Mouse (Mus musculus) neural tube, embryonic 14.5 days (tissue): Measurements from ENCODE around the gene Trim27. TPM values are rescaled to one million over a fixed set of nuclear protein-coding genes. Genes with fewer than 3 reads are reported as not detected.

Experiments
- ATAC-seq: fragments of 200-750 bp; cut with Nextera tagmentation; 2 replicates; pipeline ENCODE4 v1.8.0; 2017; ENCODE audit warnings: low read depth, mild to moderate bottlenecking, moderate TSS enrichment, moderate library complexity
- H3K27ac ChIP-seq: fragments of 300-500 bp; sonication (generic); 2 replicates; pipeline ENCODE4 v1.5.1; 2014; ENCODE audit warnings: low read depth, mild to moderate bottlenecking, control low read depth, low read length, moderate library complexity, mixed read lengths
- H3K27me3 ChIP-seq: fragments of 300-500 bp; sonication (generic); 2 replicates; pipeline ENCODE4 v1.6.1; 2014; ENCODE audit warnings: low read length; ENCODE audit not compliant: control insufficient read depth, insufficient read depth
- H3K36me3 ChIP-seq: fragments of 300-500 bp; sonication (generic); 2 replicates; pipeline ENCODE4 v1.6.1; 2014; ENCODE audit warnings: low read length, mixed read lengths; ENCODE audit not compliant: control insufficient read depth, insufficient read depth
- H3K4me1 ChIP-seq: fragments of 300-500 bp; sonication (generic); 2 replicates; pipeline ENCODE4 v1.6.1; 2014; ENCODE audit warnings: low read length; ENCODE audit not compliant: control insufficient read depth, insufficient read depth
- H3K4me2 ChIP-seq: fragments of 300-500 bp; sonication (generic); 2 replicates; pipeline ENCODE4 v1.6.1; 2014; ENCODE audit warnings: mild to moderate bottlenecking, low read depth, low read length, control low read depth
- H3K4me3 ChIP-seq: fragments of 300-500 bp; sonication (generic); 2 replicates; pipeline ENCODE4 v1.5.1; 2014; ENCODE audit warnings: low read depth, low read length, control low read depth, mixed read lengths
- H3K9ac ChIP-seq: fragments of 300-500 bp; sonication (generic); replicated peaks from 2 replicates; pipeline ENCODE4 v1.6.1; 2014; ENCODE audit warnings: low read depth, mild to moderate bottlenecking, control low read depth, low read length, mixed read lengths
- H3K9me3 ChIP-seq: fragments of 300-500 bp; sonication (generic); 2 replicates; pipeline ENCODE4 v1.6.1; 2016; ENCODE audit warnings: low read length; ENCODE audit not compliant: control insufficient read depth
- WGBS: fragments of 180-500 bp; shearing (Covaris S2); extraction: QIAGEN DNeasy Blood & Tissue Kit; methylation state at CpG from one replicate; pipeline ENCODE4 v1.1.7; 2014; 5-methylcytosine and 5-hydroxymethylcytosine counted together
- polyA plus RNA-seq: library from polyadenylated mRNA; unstranded; fragments of >200 nt; fragmentation: Nextera tagmentation; extraction: Ambion mirVana; gene quantifications from 2 replicates; pipeline ENCODE4 v1.2.1, GENCODE M21; 2014

Gene Trim27
- polyA plus RNA-seq, 1 experiment from 2014 or later, result 68.2 TPM

DNA sequence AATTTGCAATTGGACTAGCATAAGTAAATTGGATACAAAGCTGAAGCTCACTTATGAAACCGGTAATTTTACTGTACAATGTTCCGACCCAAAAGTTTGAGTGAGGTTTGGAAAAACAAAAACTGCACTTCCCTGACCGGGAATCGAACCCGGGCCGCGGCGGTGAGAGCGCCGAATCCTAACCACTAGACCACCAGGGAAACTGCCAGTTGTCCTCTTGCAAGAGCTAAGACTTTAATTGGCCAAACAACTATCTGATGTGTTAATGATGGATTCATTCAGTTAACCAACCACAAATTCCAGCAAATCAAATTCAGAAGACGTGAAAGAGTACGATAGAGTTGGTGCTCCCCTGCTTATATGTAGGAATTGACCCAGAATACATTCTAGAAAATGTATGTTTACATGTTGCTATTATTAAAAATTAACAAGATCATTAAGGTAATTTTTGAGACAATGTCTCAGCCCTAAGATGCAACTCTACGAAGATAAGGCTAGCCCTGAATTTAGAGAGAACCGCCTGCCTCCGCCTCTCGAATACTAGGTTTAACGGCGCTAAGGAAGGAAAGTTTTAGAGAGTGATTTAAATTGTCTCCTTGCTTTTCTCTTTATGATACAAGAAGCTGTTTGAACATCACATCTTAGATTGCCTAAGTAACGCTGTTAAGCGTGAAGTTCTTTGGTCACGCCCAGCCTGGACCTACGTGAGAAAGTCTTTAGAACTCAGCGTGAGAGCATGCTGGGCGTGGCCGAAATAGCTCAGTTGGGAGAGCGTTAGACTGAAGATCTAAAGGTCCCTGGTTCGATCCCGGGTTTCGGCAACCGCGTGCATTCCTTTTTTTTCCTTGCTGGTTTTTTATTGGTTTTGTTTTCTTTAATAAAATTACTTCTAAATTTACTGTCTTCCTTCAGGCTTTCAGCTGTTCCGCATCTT, 18.3 kb upstream of the Trim27 start:
- H3K4me3 ChIP-seq, result peak overlapping the region; percentile 65
- H3K27ac ChIP-seq, result no peak overlapping the region
- no peaks in the 10 kb centered on the region for H3K27me3 ChIP-seq
- H3K4me1 ChIP-seq, result 0 out of 2 replicates have a peak, but pooled peaks cover 4% of the 10 kb centered on the region
- no peaks in the 10 kb centered on the region for H3K36me3 ChIP-seq
- under 1% methylated on average over 32 of the region's 32 CpGs for WGBS
- no peak overlapping the region; the same call in 1 of the 2 replicates for H3K9ac ChIP-seq
- H3K4me2 ChIP-seq, result peak overlapping the region; percentile 94
- H3K9me3 ChIP-seq, result no peaks in the 10 kb centered on the region
- peak; percentile 91 for ATAC-seq

DNA sequence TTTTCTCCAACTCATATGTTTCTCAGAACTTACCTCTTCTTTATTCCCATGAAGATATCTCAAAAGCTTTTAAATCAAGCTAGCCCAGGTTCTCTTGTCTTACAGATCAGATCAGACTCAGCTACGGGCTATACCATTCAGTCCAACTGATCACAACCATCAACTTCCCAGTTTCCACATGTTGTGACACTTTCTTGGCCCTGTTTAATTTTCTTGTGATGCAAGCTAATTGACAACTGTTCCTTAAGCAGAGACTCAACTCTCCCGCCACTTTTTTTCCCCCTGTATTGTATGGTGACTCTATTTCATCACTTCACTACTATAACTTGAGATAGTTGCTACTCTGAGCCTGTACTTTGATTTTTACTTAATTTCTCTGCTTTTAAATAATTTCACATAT, 17.7 kb upstream of the Trim27 start:
- Histone ChIP-seq H3K27me3 (no peaks in the 10 kb centered on the region), H3K4me1 (0 out of 2 replicates have a peak, but pooled peaks cover 4% of the 10 kb centered on the region), H3K4me2 (peak overlapping the region; percentile 94), H3K36me3 (no peaks in the 10 kb centered on the region), H3K27ac (no peak overlapping the region), H3K9ac (no peak overlapping the region), H3K4me3 (peak overlapping the region; percentile 65), H3K9me3 (no peaks in the 10 kb centered on the region)
- ATAC-seq, result peak; percentile 28; the same call in 1 of the 2 replicates
- WGBS, result 31% methylated on average over 2 of the region's 2 CpGs

DNA sequence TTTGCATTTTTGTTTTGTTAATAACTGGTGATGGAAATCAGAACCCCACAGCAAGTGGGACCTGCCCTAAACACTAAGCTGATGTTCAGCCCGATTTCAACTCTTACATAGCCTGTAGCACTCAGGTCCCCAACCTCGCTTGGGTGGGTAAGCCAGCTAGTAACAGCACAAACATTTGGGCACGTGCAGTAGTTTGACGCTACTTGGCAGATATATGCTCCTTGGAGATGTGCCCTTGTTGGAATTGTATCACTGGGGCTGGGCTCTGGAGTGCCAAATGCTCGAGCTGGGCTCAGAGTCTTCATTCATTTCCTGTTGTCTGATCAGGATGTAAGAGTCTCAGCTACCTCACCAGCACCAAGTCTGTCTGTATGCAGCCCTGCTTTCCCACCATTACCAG, 16.7 kb upstream of the Trim27 start:
- 51% methylated on average over 5 of the region's 5 CpGs for WGBS
- H3K4me1 ChIP-seq, result 0 out of 2 replicates have a peak, but pooled peaks cover 4% of the 10 kb centered on the region
- H3K36me3 ChIP-seq, result no peaks in the 10 kb centered on the region

DNA sequence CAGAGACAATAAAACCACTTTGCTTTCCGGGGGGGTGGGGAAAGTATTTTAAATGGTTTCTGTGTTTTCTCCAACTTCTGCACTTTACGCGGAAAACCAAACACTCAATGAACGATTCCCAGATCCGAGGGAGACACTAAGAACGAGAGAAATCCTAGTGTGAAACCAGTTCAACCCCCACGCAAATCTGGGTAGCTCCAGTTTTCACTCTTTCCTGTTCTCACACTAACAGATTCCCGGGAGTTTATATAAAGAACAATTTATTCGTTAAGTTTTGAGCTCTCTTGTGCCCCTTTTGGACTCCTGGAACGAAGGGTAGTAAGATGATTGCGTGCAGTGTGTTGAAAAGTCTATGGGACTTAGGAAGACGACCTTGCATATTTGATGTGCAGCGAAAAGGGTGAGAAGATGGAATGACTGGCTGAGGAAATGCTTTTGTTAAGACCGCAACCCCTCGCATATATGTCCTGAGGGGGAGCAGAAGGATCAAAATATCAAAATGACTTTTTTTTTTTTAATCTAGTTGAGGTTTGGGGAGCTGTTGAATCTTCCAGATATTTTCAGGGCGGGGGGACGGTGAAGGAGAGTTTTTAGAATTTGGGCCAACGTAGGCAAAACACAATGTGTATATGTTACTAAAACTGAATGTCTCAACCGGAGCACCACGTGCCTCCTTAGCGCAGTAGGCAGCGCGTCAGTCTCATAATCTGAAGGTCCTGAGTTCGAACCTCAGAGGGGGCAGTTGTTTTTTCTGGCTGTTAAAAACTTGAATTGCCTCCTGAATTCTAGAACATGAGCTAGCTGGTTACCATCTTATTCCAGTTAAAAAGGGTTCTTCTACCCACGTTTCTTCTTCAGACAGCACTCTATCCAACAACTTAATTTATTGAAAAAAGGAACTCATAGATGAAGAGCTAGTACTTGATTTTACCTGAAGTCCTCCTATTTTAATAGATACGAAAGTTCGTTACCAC, 12.0 kb upstream of the Trim27 start:
- Histone ChIP-seq H3K4me1 (peaks cover 7% of the 10 kb centered on the region; the same call in 1 of the 2 replicates), H3K9me3 (no peaks in the 10 kb centered on the region), H3K27ac (0 out of 2 replicates have a peak overlapping the region, but pooled peaks have one; percentile 22), H3K4me2 (peak overlapping the region; percentile 95), H3K9ac (no peak overlapping the region; the same call in 1 of the 2 replicates), H3K4me3 (peak overlapping the region; percentile 54), H3K36me3 (no peaks in the 10 kb centered on the region), H3K27me3 (no peaks in the 10 kb centered on the region)
- WGBS, result under 1% methylated on average over 27 of the region's 27 CpGs
- ATAC-seq, result peak; percentile 54

More for the DNA sequence above, 16.7 kb upstream of the Trim27 start:
- H3K9me3 ChIP-seq, result no peaks in the 10 kb centered on the region
- H3K4me2 ChIP-seq, result no peak overlapping the region
- H3K4me3 ChIP-seq, result no peak overlapping the region
- H3K27me3 ChIP-seq, result no peaks in the 10 kb centered on the region
- H3K27ac ChIP-seq, result no peak overlapping the region
- ATAC-seq, result no peak
- no peak overlapping the region for H3K9ac ChIP-seq

DNA sequence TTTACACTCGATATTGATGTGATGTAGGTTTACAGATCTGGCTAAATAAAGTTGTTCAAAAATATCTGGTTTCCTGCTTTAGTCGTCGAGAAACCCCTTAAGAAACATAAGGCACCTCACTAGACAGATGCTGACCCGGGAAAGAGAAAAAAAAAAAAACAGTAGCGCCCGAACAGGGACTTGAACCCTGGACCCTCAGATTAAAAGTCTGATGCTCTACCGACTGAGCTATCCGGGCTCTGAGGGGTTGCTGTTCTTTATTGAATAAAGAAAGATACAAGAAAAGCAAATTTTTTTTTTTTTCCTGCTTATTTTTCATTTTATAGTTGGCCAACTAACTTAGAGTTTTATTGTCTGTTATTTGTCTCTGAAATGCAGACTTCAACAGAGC, 11.3 kb upstream of the Trim27 start:
- ATAC-seq, result peak; percentile 65
- H3K9me3 ChIP-seq, result no peaks in the 10 kb centered on the region
- no peaks in the 10 kb centered on the region for H3K27me3 ChIP-seq
- no peak overlapping the region for H3K27ac ChIP-seq
- H3K9ac ChIP-seq, result peak overlapping the region; percentile 25; the same call in 1 of the 2 replicates
- no peaks in the 10 kb centered on the region for H3K36me3 ChIP-seq
- peaks cover 7% of the 10 kb centered on the region; the same call in 1 of the 2 replicates for H3K4me1 ChIP-seq
- peak overlapping the region; percentile 54 for H3K4me3 ChIP-seq
- under 1% methylated on average over 8 of the region's 8 CpGs for WGBS
- peak overlapping the region; percentile 95 for H3K4me2 ChIP-seq

DNA sequence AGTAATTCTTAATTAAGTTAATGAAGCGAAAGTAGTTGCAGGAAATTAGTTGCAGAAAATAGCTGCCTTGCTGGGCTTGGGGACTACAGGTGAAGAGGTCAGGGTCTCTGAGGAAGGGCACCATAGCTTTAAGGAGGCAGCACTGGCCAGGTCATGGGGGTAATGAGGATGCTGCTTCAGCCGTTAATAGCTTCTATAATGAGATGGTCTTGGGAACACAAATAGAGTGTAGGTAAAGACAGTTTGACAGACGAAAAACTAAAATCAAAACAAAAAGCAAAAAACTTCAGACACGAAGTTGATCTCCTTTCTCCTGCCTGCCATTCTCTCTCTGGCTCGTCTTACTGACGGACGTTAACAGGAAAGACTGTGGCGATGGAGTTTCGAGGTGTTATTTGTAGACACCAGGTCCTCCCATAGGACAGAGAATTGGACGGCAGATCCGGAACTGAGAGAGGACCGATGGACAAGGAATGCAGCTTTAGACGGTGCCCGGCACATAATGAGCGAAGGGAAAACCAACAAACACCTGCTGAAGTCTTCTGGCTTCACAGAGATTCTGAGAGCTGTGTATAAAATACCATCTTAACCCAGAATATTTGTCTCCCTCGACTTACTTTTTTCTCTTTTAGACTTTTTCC, 10.8 kb upstream of the Trim27 start:
- WGBS, result under 1% methylated on average over 16 of the region's 16 CpGs

DNA sequence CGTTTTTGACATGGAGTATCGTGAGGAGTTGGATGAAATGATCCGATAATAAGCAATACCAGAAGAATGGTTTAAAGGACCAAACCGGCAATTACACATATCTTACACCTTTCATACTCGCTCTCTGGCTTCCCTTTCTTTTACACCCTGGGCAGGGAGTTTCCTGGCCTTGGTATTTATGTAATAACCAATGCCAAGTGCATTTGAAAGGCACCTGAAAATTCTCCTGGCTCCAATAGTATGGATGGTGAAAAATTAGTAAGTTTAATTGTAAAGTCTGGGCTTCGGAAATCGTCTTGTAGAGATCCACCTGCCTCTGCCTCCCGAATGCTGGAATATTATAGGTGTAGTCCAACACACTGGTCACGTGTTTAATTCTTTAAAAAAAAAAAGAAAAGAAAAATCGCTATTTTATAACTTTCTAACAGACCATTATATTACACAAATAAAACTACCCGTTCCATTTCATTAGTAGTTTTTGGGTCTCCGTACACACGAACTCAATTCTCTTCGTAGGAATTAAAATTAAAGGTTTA, 10.1 kb upstream of the Trim27 start:
- no peaks in the 10 kb centered on the region for H3K9me3 ChIP-seq
- WGBS, result 3% methylated on average over 14 of the region's 14 CpGs
- H3K27me3 ChIP-seq, result no peaks in the 10 kb centered on the region
- ATAC-seq, result no peak
- H3K4me3 ChIP-seq, result peak overlapping the region; percentile 54
- H3K36me3 ChIP-seq, result no peaks in the 10 kb centered on the region
- no peak overlapping the region for H3K27ac ChIP-seq
- H3K4me1 ChIP-seq, result peaks cover 7% of the 10 kb centered on the region; the same call in 1 of the 2 replicates
- no peak overlapping the region for H3K9ac ChIP-seq
- H3K4me2 ChIP-seq, result peak overlapping the region; percentile 95

More for the DNA sequence above, 10.8 kb upstream of the Trim27 start:
- H3K4me1 ChIP-seq, result peaks cover 7% of the 10 kb centered on the region; the same call in 1 of the 2 replicates
- peak overlapping the region; percentile 95 for H3K4me2 ChIP-seq
- H3K9ac ChIP-seq, result peak overlapping the region; percentile 25; the same call in 1 of the 2 replicates
- H3K36me3 ChIP-seq, result no peaks in the 10 kb centered on the region
- H3K27me3 ChIP-seq, result no peaks in the 10 kb centered on the region
- no peak overlapping the region for H3K27ac ChIP-seq
- H3K9me3 ChIP-seq, result no peaks in the 10 kb centered on the region
- H3K4me3 ChIP-seq, result peak overlapping the region; percentile 54
- ATAC-seq, result no peak
